Mouse (Mus musculus) macrophage (primary cell): ENCODE data around the gene Dbnl. TPM values are rescaled to one million over a fixed set of nuclear protein-coding genes. Genes with fewer than 3 reads are reported as not detected.
A peak's percentile ranks its signal among the peaks of the same experiment; 100 is the strongest.

Source experiments
- H3K27ac ChIP-seq: fragments of 350-480 bp; formaldehyde crosslinking; 2 replicates; pipeline ENCODE4 v1.9.0; 2021
- H3K36me3 ChIP-seq: fragments of 350-480 bp; formaldehyde crosslinking; 2 replicates; pipeline ENCODE4 v1.9.0; 2021; ENCODE audit errors: inconsistent target
- H3K4me3 ChIP-seq: fragments of 350-480 bp; formaldehyde crosslinking; 2 replicates; pipeline ENCODE4 v1.9.0; 2021; ENCODE audit errors: inconsistent target
- H3K79me2 ChIP-seq: fragments of 350-480 bp; formaldehyde crosslinking; 2 replicates; pipeline ENCODE4 v1.9.0; 2021; ENCODE audit errors: inconsistent target
- WGBS: methylation state at CpG from one replicate; pipeline ENCODE4 v1.1.7; 2026; ENCODE audit warnings: inconsistent platforms; ENCODE audit not compliant: missing documents; 5-methylcytosine and 5-hydroxymethylcytosine counted together
- polyA plus RNA-seq: library from polyadenylated mRNA; stranded (reverse); fragments of 250-400 nt; gene quantifications from 3 replicates; pipeline ENCODE4 v1.2.4, GENCODE M21; 2018; ENCODE audit warnings: inconsistent platforms

Gene Dbnl
- polyA plus RNA-seq, 1 experiment from 2014 or later: 175 TPM

GRCm38 (mm10) chr11:5782199-5782944, 5.9 kb upstream of the Dbnl start:
- H3K27ac ChIP-seq: no peak overlapping the region
- WGBS: 86% methylated on average over 8 of the region's 8 CpGs
- no peak overlapping the region for H3K4me3 ChIP-seq
- no peaks in the 10 kb centered on the region for H3K36me3 ChIP-seq
- H3K79me2 ChIP-seq: peaks cover 10% of the 10 kb centered on the region; the same call in 1 of the 2 replicates

- Histone ChIP-seq H3K79me2 (peaks cover 34% of the 10 kb centered on the region), H3K4me3 (no peak overlapping the region), H3K36me3 (no peaks in the 10 kb centered on the region; the same call in 1 of the 2 replicates), H3K27ac (peak overlapping the region; percentile 98)
These were observed 2.6 kb upstream of the Dbnl start for GRCm38 (mm10) chr11:5785732-5786131.

GRCm38 (mm10) chr11:5787671-5788055, 625 bp upstream of the Dbnl start:
- Histone ChIP-seq H3K36me3 (peaks cover 18% of the 10 kb centered on the region; the same call in 1 of the 2 replicates), H3K27ac (peak overlapping the region; percentile 98), H3K4me3 (peak overlapping the region; percentile 94), H3K79me2 (peaks cover 49% of the 10 kb centered on the region)
- 5% methylated on average over 8 of the region's 8 CpGs for WGBS

- 34% methylated on average over 6 of the region's 6 CpGs for WGBS
- Histone ChIP-seq H3K36me3 (peaks cover 34% of the 10 kb centered on the region), H3K4me3 (peak overlapping the region; percentile 94), H3K27ac (peak overlapping the region; percentile 91), H3K79me2 (peaks cover 59% of the 10 kb centered on the region)
These were observed 924 bp downstream of the Dbnl start for GRCm38 (mm10) chr11:5789071-5789753.

- Histone ChIP-seq H3K79me2 (peaks cover 59% of the 10 kb centered on the region), H3K4me3 (peak overlapping the region; percentile 94), H3K36me3 (peaks cover 40% of the 10 kb centered on the region), H3K27ac (peak overlapping the region; percentile 91)
- 6% methylated on average over 3 of the region's 3 CpGs for WGBS
These were observed 1.6 kb downstream of the Dbnl start for GRCm38 (mm10) chr11:5789754-5790333.

GRCm38 (mm10) chr11:5790431-5790830, 2.1 kb downstream of the Dbnl start:
- Histone ChIP-seq H3K79me2 (peaks cover 59% of the 10 kb centered on the region), H3K27ac (peak overlapping the region; percentile 91), H3K36me3 (peaks cover 46% of the 10 kb centered on the region), H3K4me3 (no peak overlapping the region)
- WGBS: 80% methylated on average over 1 of the region's 1 CpGs

- peaks cover 92% of the 10 kb centered on the region for H3K36me3 ChIP-seq
- 0 out of 2 replicates have a peak overlapping the region, but pooled peaks have one; percentile 7 for H3K27ac ChIP-seq
- no peak overlapping the region for H3K4me3 ChIP-seq
- peaks cover 29% of the 10 kb centered on the region for H3K79me2 ChIP-seq
- WGBS: 90% methylated on average over 9 of the region's 9 CpGs
These were observed 7.0 kb downstream of the Dbnl start for GRCm38 (mm10) chr11:5795290-5795689.

GRCm38 (mm10) chr11:5795706-5796105, 7.4 kb downstream of the Dbnl start:
- no peak overlapping the region for H3K4me3 ChIP-seq
- H3K36me3 ChIP-seq: peaks cover 96% of the 10 kb centered on the region
- H3K27ac ChIP-seq: peak overlapping the region; percentile 7; the same call in 1 of the 2 replicates
- WGBS: 85% methylated on average over 7 of the region's 7 CpGs
- H3K79me2 ChIP-seq: peaks cover 25% of the 10 kb centered on the region

- Histone ChIP-seq H3K27ac (no peak overlapping the region), H3K4me3 (no peak overlapping the region), H3K79me2 (peaks cover 13% of the 10 kb centered on the region; the same call in 1 of the 2 replicates), H3K36me3 (peaks cover 88% of the 10 kb centered on the region)
- 93% methylated on average over 13 of the region's 15 CpGs for WGBS
These were observed 8.7 kb downstream of the Dbnl start for GRCm38 (mm10) chr11:5796939-5797338.

GRCm38 (mm10) chr11:5797371-5797770, 9.1 kb downstream of the Dbnl start:
- no peak overlapping the region for H3K4me3 ChIP-seq
- WGBS: 94% methylated on average over 11 of the region's 11 CpGs
- H3K27ac ChIP-seq: no peak overlapping the region
- H3K36me3 ChIP-seq: peaks cover 84% of the 10 kb centered on the region
- H3K79me2 ChIP-seq: peaks cover 10% of the 10 kb centered on the region; the same call in 1 of the 2 replicates

GRCm38 (mm10) chr11:5797928-5798327, 9.6 kb downstream of the Dbnl start:
- 92% methylated on average over 5 of the region's 5 CpGs for WGBS

GRCm38 (mm10) chr11:5799621-5800490, 11.6 kb downstream of the Dbnl start:
- 93% methylated on average over 15 of the region's 17 CpGs for WGBS
- no peak overlapping the region for H3K4me3 ChIP-seq
- peaks cover 59% of the 10 kb centered on the region for H3K36me3 ChIP-seq

More at GRCm38 (mm10) chr11:5797928-5798327, 9.6 kb downstream of the Dbnl start:
- peaks cover 78% of the 10 kb centered on the region for H3K36me3 ChIP-seq
- no peak overlapping the region for H3K27ac ChIP-seq
- H3K4me3 ChIP-seq: no peak overlapping the region
- peaks cover 10% of the 10 kb centered on the region; the same call in 1 of the 2 replicates for H3K79me2 ChIP-seq

GRCm38 (mm10) chr11:5801511-5801910, 13.2 kb downstream of the Dbnl start:
- no peak overlapping the region for H3K27ac ChIP-seq
- H3K79me2 ChIP-seq: no peaks in the 10 kb centered on the region
- H3K4me3 ChIP-seq: no peak overlapping the region
- 94% methylated on average over 11 of the region's 16 CpGs for WGBS
- peaks cover 43% of the 10 kb centered on the region for H3K36me3 ChIP-seq

More at GRCm38 (mm10) chr11:5799621-5800490, 11.6 kb downstream of the Dbnl start:
- Histone ChIP-seq H3K79me2 (no peaks in the 10 kb centered on the region), H3K27ac (no peak overlapping the region)

GRCm38 (mm10) chr11:5802005-5802404, 13.7 kb downstream of the Dbnl start:
- 70% methylated on average over 12 of the region's 12 CpGs for WGBS
- Histone ChIP-seq H3K79me2 (no peaks in the 10 kb centered on the region), H3K4me3 (no peak overlapping the region), H3K27ac (no peak overlapping the region), H3K36me3 (peaks cover 39% of the 10 kb centered on the region)
